Mouse (Mus musculus): ENCODE data around the gene Mob3c. TPM values are rescaled to one million over a fixed set of nuclear protein-coding genes. Genes with fewer than 3 reads are reported as not detected.

The Mob3c gene
- polyA plus RNA-seq, 1 experiment from 2014 or later = 8.1 TPM

- ATAC-seq (ENCODE audit: low FRiP score, low TSS enrichment) = no peak
- H3K4me1 ChIP-seq (replicated peaks; ENCODE audit: control insufficient read depth, insufficient read depth) = no peaks in the 10 kb centered on the region
- no peak for TF ChIP-seq EP300 (optimal IDR thresholded peaks at IDR 0.05)
- no peak for TF ChIP-seq CTCF (IDR thresholded peaks at IDR 0.05; ENCODE audit: low read depth)
- no peaks in the 10 kb centered on the region for H3K27me3 ChIP-seq (ENCODE audit: control insufficient read depth, insufficient read depth, low read length)
- 74% methylated on average over 2 of the region's 2 CpGs for WGBS
- no peak for DNase-seq (ENCODE audit: low spot score)
- H3K9ac ChIP-seq (ENCODE audit: low read length) = no peak overlapping the region
- H3K27ac ChIP-seq (replicated peaks) = no peak overlapping the region
- peaks cover 16% of the 10 kb centered on the region for H3K36me3 ChIP-seq (ENCODE audit: control insufficient read depth, insufficient read depth, low read length)
- no peaks in the 10 kb centered on the region for H3K9me3 ChIP-seq (ENCODE audit: control insufficient read depth, low read length)
- no peak overlapping the region for H3K4me2 ChIP-seq (replicated peaks; ENCODE audit: low read depth)
- no peak overlapping the region for H3K4me3 ChIP-seq (ENCODE audit: low read depth, low read length)
These were observed 7.7 kb downstream of the Mob3c start for GRCm38 (mm10) chr4:115835576-115835975.

- no peaks in the 10 kb centered on the region for H3K9me3 ChIP-seq (ENCODE audit: control insufficient read depth, low read length)
- DNase-seq (ENCODE audit: low spot score) (no peak), ATAC-seq (ENCODE audit: low FRiP score, low TSS enrichment) (no peak)
- peak overlapping the region; percentile 82 for H3K4me2 ChIP-seq (replicated peaks; ENCODE audit: low read depth)
- H3K27ac ChIP-seq (replicated peaks) = no peak overlapping the region
- TF ChIP-seq EP300 (optimal IDR thresholded peaks at IDR 0.05) = no peak
- TF ChIP-seq CTCF (IDR thresholded peaks at IDR 0.05; ENCODE audit: low read depth) = no peak
- 66% methylated on average over 4 of the region's 4 CpGs for WGBS
- peaks cover 5% of the 10 kb centered on the region for H3K36me3 ChIP-seq (ENCODE audit: control insufficient read depth, insufficient read depth, low read length)
- no peak overlapping the region for H3K4me3 ChIP-seq (ENCODE audit: low read depth, low read length)
- H3K4me1 ChIP-seq (replicated peaks; ENCODE audit: control insufficient read depth, insufficient read depth) = no peaks in the 10 kb centered on the region
- H3K27me3 ChIP-seq (ENCODE audit: control insufficient read depth, insufficient read depth, low read length) = no peaks in the 10 kb centered on the region
- H3K9ac ChIP-seq (ENCODE audit: low read length) = no peak overlapping the region
These were observed 10.3 kb downstream of the Mob3c start for GRCm38 (mm10) chr4:115838196-115838595.

- no peaks in the 10 kb centered on the region for H3K27me3 ChIP-seq (ENCODE audit: control insufficient read depth, insufficient read depth, low read length)
- no peaks in the 10 kb centered on the region for H3K4me1 ChIP-seq (replicated peaks; ENCODE audit: control insufficient read depth, insufficient read depth)
- ATAC-seq (ENCODE audit: low FRiP score, low TSS enrichment) (peak; percentile 97), DNase-seq (ENCODE audit: low spot score) (peak; percentile 96)
- H3K9me3 ChIP-seq (ENCODE audit: control insufficient read depth, low read length) = no peaks in the 10 kb centered on the region
- H3K4me3 ChIP-seq (ENCODE audit: low read depth, low read length) = peak within 1 kb of the TSS; percentile 74
- 1% methylated on average over 51 of the region's 51 CpGs for WGBS
- H3K4me2 ChIP-seq (replicated peaks; ENCODE audit: low read depth) = peak within 1 kb of the TSS; percentile 82
- peak within 1 kb of the TSS; percentile 73 for H3K9ac ChIP-seq (ENCODE audit: low read length)
- TF ChIP-seq EP300 (optimal IDR thresholded peaks at IDR 0.05) (no peak), CTCF (IDR thresholded peaks at IDR 0.05; ENCODE audit: low read depth) (peak; percentile 42)
- H3K36me3 ChIP-seq (ENCODE audit: control insufficient read depth, insufficient read depth, low read length) = peaks cover under 1% of the 10 kb centered on the region
- peak within 1 kb of the TSS; percentile 77 for H3K27ac ChIP-seq (replicated peaks)
These were observed 11.1 kb downstream of the Mob3c start, which contains the start of gene Mknk1 for GRCm38 (mm10) chr4:115838696-115839641. Gene Mknk1, plus strand, starts transcription at chr4:115839198.

GRCm38 (mm10) chr4:115839956-115840355 is 12.1 kb downstream of the Mob3c start:
- Histone ChIP-seq H3K4me1 (replicated peaks; ENCODE audit: control insufficient read depth, insufficient read depth) (no peaks in the 10 kb centered on the region), H3K9me3 (ENCODE audit: control insufficient read depth, low read length) (no peaks in the 10 kb centered on the region), H3K9ac (ENCODE audit: low read length) (no peak overlapping the region), H3K27me3 (ENCODE audit: control insufficient read depth, insufficient read depth, low read length) (no peaks in the 10 kb centered on the region), H3K4me2 (replicated peaks; ENCODE audit: low read depth) (peak overlapping the region; percentile 82), H3K27ac (replicated peaks) (no peak overlapping the region), H3K4me3 (ENCODE audit: low read depth, low read length) (peak overlapping the region; percentile 74), H3K36me3 (ENCODE audit: control insufficient read depth, insufficient read depth, low read length) (no peaks in the 10 kb centered on the region)
- 42% methylated on average over 4 of the region's 4 CpGs for whole genome bisulfite sequencing
- ATAC-seq (ENCODE audit: low FRiP score, low TSS enrichment) (no peak), DNase-seq (ENCODE audit: low spot score) (peak; percentile 33)
- TF ChIP-seq CTCF (IDR thresholded peaks at IDR 0.05; ENCODE audit: low read depth) = no peak
- TF ChIP-seq EP300 (optimal IDR thresholded peaks at IDR 0.05) = no peak

GRCm38 (mm10) chr4:115840842-115841241 is 12.9 kb downstream of the Mob3c start:
- TF ChIP-seq EP300 (optimal IDR thresholded peaks at IDR 0.05) (no peak), CTCF (IDR thresholded peaks at IDR 0.05; ENCODE audit: low read depth) (no peak)
- DNase-seq (ENCODE audit: low spot score) (no peak), ATAC-seq (ENCODE audit: low FRiP score, low TSS enrichment) (no peak)
- Histone ChIP-seq H3K9ac (ENCODE audit: low read length) (no peak overlapping the region), H3K4me3 (ENCODE audit: low read depth, low read length) (no peak overlapping the region), H3K27ac (replicated peaks) (no peak overlapping the region), H3K4me2 (replicated peaks; ENCODE audit: low read depth) (no peak overlapping the region), H3K36me3 (ENCODE audit: control insufficient read depth, insufficient read depth, low read length) (no peaks in the 10 kb centered on the region), H3K9me3 (ENCODE audit: control insufficient read depth, low read length) (no peaks in the 10 kb centered on the region), H3K27me3 (ENCODE audit: control insufficient read depth, insufficient read depth, low read length) (no peaks in the 10 kb centered on the region), H3K4me1 (replicated peaks; ENCODE audit: control insufficient read depth, insufficient read depth) (no peaks in the 10 kb centered on the region)
- WGBS = 89% methylated on average over 4 of the region's 4 CpGs

- no peak overlapping the region for H3K27ac ChIP-seq (replicated peaks)
- H3K36me3 ChIP-seq (ENCODE audit: control insufficient read depth, insufficient read depth, low read length) = no peaks in the 10 kb centered on the region; the same call in 1 of the 2 replicates
- H3K27me3 ChIP-seq (ENCODE audit: control insufficient read depth, insufficient read depth, low read length) = no peaks in the 10 kb centered on the region
- DNase-seq (ENCODE audit: low spot score) (no peak), ATAC-seq (ENCODE audit: low FRiP score, low TSS enrichment) (no peak)
- H3K4me1 ChIP-seq (replicated peaks; ENCODE audit: control insufficient read depth, insufficient read depth) = no peaks in the 10 kb centered on the region
- no peak overlapping the region for H3K9ac ChIP-seq (ENCODE audit: low read length)
- 61% methylated on average over 2 of the region's 2 CpGs for WGBS
- no peak overlapping the region for H3K4me2 ChIP-seq (replicated peaks; ENCODE audit: low read depth)
- no peak for TF ChIP-seq CTCF (IDR thresholded peaks at IDR 0.05; ENCODE audit: low read depth)
- TF ChIP-seq EP300 (optimal IDR thresholded peaks at IDR 0.05) = no peak
- H3K9me3 ChIP-seq (ENCODE audit: control insufficient read depth, low read length) = no peaks in the 10 kb centered on the region
- no peak overlapping the region for H3K4me3 ChIP-seq (ENCODE audit: low read depth, low read length)
These were observed 18.8 kb downstream of the Mob3c start for GRCm38 (mm10) chr4:115846656-115847055.
